Mouse (Mus musculus) layer of hippocampus, adult 2 months (tissue): Measurements from ENCODE around the gene Slc51b. TPM values are rescaled to one million over a fixed set of nuclear protein-coding genes. Genes with fewer than 3 reads are reported as not detected.

Experiments used
- DNase-seq, 2 experiments: peaks; one replicate each; pipeline ENCODE4 v3.0.0; 2022; ENCODE audit warnings: low spot score in 2 of 2
- H3K27ac ChIP-seq: fragments of 200-600 bp; 2 replicates; pipeline ENCODE4 v1.8.1; 2022
- H3K4me3 ChIP-seq: fragments of 200-600 bp; 2 replicates; pipeline ENCODE4 v1.8.1; 2022; ENCODE audit warnings: mild to moderate bottlenecking
- CTCF ChIP-seq: fragments of 200-600 bp; conservative IDR thresholded peaks from 2 replicates; pipeline ENCODE4 v1.8.1; 2022; ENCODE audit warnings: antibody characterized with exemption, mild to moderate bottlenecking, moderate library complexity
- total RNA-seq, 2 experiments: library from RNA; stranded (reverse); gene quantifications; 2 replicates each; pipeline ENCODE4 v1.2.3; 2021

Gene Slc51b
- total RNA-seq, 2 experiments from 2014 or later: not detected

DNA sequence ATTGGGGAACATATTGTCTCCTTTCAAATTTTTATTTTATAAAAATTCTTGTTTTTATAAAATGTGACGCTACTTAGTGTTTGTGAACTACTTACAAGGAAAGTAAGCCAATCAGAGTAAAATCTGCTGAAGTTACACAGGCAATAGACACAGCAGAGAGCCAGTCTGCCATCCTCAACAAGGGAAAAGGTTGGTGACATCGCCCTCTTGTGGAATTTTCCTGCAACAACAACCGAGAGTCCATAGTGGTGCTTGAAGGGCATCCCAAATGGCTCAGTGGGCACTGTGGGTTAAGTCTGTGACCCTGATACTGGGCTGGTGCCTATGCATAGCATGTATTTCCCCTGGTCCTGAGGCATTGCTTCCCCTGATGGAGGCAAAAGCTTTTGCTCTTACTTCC lies 9.5 kb upstream of the Slc51b start:
- peak; percentile 90 to 95 for DNase-seq
- no peak overlapping the region for H3K4me3 ChIP-seq
- no peak overlapping the region for H3K27ac ChIP-seq
- TF ChIP-seq CTCF: peak; percentile 97

DNA sequence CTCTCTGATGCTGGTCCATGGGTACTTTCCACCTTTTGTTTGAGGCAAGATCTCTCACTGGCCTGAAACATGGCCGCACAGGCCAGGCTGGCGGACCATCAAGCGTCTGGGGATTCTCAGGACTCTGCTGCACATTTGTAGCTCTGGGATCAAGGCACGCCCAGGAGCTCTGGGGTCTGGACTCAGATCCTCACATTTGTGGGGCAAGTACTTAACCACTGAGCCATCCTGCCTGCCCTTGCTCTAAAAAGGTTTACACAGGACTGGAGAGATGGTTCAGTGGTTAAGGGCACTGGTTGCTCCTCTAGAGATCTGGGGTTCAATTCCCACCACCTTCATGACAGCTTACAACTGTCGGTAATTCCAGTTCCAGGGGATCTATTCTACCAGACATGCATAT lies 8.2 kb upstream of the Slc51b start:
- no peak overlapping the region for H3K4me3 ChIP-seq

DNA sequence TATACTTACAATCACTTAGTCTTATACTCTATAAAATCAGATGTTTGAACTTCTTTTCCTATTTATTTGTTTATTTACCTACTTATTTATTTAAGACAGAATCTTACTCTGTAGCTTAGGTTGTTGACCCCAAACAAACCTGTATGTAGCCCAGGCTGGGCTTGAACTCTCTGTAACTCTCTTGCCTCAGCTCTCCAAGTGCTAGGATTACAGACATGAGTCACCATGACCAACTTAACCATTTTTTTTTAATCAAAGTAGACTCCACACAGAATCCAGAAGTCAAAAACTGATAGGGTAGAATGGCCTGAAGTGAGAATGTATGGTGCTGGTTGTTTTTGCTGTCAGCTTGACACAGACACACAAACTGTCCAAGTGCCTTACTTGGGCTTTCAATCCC lies 7.6 kb upstream of the Slc51b start:
- no peak overlapping the region for H3K27ac ChIP-seq
- H3K4me3 ChIP-seq: no peak overlapping the region
- DNase-seq: no peak
- TF ChIP-seq CTCF: no peak

More for the DNA sequence above, 8.2 kb upstream of the Slc51b start:
- no peak overlapping the region for H3K27ac ChIP-seq
- TF ChIP-seq CTCF: no peak
- DNase-seq: no peak

DNA sequence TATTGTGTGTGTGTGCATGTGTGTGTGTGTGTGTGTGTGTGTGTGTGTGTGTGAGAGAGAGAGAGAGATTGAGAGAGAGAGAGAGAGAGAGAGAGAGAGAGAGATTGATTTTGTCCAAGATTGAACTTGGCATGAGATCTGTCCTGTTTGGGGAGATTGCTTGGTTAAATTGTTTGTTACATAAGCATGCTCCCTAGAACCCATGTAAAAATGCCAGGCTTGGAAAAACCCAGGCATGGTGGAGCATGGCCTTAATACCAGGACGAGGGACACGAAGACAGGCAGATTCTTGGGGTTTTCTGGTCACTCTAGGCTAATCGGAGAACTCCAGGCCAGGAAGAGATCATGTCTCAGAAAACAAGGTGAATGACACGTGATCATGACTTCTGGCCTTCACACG lies 5.2 kb upstream of the Slc51b start:
- no peak for DNase-seq
- Histone ChIP-seq H3K4me3 (no peak overlapping the region), H3K27ac (no peak overlapping the region)
- TF ChIP-seq CTCF: no peak

DNA sequence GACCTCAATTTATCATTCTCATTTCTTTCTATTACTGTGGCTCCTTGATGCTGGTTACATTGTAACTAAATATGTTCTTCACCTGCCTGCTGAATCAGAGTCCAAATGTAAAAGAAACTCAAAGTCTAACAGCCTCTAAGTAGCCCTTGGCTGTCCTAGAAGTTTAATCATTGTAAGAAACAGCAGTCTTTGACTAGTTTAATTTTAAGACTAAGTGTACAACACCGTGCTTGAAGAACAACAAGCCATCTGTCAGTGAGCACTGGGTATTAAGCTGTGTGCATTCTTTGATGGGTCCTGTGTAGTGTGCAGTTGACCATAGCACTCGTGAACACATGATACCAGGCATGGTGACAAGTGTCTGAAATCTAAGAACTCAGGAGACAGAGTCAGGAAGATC lies 4.8 kb upstream of the Slc51b start:
- Histone ChIP-seq H3K4me3 (no peak overlapping the region), H3K27ac (no peak overlapping the region)
- no peak for TF ChIP-seq CTCF
- DNase-seq: no peak

DNA sequence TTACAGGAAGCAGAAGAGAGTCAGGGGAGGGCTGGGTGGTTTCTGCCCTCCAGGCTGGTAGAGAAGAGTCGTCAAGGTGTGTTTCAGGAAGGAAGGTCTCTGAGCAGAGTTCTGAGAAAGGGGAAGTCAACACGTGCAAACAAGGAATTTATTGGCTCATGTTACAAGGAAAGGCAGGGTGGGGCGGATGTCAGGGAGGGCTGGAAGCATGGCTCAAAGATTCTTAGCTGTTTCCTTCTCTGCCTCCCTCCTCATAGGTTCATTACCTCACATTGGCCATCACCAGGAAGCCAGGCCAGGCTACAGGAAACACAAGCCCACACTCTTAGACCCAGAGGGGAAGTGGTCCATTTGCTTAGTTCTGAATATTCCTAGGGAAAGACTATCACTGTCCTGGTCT lies 1.6 kb upstream of the Slc51b start:
- TF ChIP-seq CTCF: no peak
- DNase-seq: no peak
- Histone ChIP-seq H3K4me3 (no peak overlapping the region), H3K27ac (no peak overlapping the region)

DNA sequence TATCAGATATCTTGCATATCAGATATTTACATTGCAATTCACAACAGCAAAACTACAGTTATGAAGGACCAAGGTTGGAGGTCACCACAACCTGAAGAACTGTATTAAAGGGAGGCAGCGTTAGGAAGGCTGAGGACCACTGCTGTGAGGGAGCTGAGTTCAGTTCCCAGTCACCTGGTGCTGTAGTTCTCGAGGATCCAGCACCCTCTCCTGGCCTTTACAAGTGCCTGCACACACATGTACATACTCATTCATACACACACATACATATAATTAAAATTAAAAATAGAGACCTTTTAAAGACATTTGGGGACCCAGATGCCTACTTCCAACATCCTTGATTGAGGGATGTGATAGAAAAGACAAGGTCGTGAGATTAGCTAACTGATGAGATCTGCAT lies 3.1 kb downstream of the Slc51b start:
- peak; percentile 44 for TF ChIP-seq CTCF
- H3K27ac ChIP-seq: no peak overlapping the region
- H3K4me3 ChIP-seq: no peak overlapping the region
- DNase-seq: no peak

DNA sequence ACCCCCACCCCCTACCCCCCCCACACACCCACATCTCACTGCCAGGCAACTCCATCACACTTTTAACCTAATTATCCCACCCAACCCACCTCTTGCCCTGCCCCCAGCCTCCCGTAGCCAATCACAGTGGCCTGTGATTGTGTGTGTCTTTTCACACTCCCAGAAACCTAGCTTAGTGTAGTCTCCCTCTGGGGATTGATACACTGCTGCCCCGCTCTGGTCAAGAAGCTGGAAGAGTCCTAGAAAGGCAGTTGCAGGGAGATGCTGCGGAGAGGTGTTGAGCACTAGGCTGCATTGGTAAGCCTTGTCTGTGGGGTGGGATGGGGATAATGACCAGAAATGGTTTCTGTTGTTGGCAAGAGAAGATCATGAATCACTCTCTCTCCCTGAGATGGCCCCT lies 5.0 kb downstream of the Slc51b start:
- peak; percentile 34 for TF ChIP-seq CTCF
- no peak for DNase-seq
- H3K4me3 ChIP-seq: no peak overlapping the region
- no peak overlapping the region for H3K27ac ChIP-seq

DNA sequence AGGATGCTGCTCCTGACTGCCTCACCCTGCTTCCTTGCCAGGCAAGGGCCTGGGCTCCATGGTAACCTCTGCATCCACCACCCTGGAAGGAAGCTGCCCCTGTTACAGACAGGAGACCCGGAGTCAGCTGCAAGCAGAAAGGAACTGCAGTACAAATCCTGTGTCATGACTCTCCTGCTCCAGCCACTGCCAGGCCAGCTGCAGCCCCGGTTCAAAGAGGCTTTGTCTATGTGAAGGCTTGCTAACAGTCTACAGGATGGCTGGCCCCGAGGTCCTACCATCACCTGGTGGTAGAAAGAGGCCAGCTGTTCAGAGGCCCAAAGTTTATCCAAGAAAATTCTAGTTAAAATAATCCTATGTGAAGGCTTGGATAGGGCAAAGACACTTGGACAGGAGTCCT lies 11.4 kb downstream of the Slc51b start:
- no peak for DNase-seq
- 0 out of 2 replicates have a peak, but pooled peaks have one; percentile 4 for TF ChIP-seq CTCF
- Histone ChIP-seq H3K4me3 (no peak overlapping the region), H3K27ac (peak overlapping the region; percentile 58)

DNA sequence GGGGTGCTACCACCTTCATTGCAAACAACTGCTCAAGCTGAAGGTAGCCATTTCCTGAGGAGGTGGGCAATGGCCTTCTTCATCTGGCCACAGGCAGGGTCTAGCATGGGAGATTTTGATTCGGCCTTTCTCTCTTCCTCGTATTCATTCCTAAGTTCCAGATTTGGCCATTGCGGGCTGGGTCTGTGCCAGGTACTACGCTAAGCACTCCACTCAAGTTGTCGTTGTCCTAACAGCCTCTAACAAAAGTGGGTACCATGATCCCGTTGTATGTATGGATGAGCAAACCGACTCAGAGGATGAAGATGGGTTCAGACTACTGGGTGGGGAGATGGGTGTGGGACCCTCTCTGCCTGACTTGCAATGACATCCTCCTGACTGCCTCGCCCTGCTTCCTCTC lies 12.4 kb downstream of the Slc51b start:
- no peak for DNase-seq
- Histone ChIP-seq H3K4me3 (no peak overlapping the region), H3K27ac (peak overlapping the region; percentile 58; the same call in 1 of the 2 replicates)
- TF ChIP-seq CTCF: no peak

DNA sequence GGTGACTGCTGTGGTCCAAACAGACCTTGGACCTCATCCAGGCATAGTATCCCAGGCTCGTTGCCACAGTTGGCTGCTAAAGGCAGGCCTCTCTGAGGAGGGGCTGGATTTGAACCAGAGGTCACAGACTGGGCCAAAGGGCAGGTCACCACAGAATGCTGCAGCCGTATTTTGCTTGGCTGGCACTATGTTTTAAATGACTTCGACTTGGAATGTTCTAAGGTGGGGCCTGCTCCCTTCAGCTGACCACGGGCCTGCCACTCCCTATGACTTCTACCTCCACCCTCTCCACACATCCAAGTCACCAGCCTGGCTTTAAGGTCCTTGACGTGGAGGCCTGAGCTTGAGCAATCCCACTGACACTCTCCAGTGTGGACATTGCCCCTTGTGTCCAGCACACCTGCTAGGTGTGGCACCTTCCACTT lies 13.9 kb downstream of the Slc51b start:
- no peak for TF ChIP-seq CTCF
- no peak overlapping the region for H3K4me3 ChIP-seq
- no peak overlapping the region for H3K27ac ChIP-seq
- DNase-seq: no peak

DNA sequence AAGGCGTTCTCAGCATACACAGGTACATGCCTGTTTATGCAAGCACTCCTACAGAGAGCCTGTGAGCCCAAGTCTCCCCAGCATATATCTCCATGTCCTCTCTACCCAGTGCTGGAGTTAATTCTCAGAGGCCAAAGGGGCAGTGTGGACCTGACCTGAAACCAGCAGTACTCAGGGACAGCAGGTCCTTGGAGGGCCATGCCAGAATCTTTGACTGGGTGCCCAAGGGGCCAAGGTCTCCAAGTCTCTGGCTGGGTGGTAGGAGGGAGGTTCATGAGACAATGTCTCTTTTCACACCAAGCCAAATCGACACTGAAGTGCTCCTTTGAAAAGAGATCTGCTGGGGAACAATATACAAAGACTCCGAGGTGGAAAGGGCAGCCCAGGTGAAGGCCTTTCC lies 14.9 kb downstream of the Slc51b start:
- H3K27ac ChIP-seq: no peak overlapping the region
- TF ChIP-seq CTCF: no peak
- no peak for DNase-seq
- H3K4me3 ChIP-seq: no peak overlapping the region

DNA sequence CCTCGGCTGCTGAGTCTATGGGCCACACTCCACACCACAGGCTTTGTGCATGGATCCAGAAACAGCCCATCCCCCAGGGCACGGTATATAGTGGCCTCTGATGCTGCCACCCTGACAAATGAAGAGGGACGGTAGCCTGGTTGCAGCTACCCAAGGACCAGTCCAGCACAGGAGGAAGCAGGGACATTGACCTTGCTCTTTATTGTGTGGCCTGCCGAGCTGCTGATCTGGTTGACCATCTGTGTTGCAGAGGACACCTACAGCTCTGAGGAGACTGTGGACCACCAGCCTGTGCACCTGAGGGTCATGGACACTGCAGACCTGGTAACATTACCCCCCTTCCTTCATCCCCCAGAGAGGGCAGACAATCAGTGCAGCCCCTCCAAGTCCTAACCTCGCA lies 15.4 kb downstream of the Slc51b start:
- Histone ChIP-seq H3K27ac (no peak overlapping the region), H3K4me3 (no peak overlapping the region)
- TF ChIP-seq CTCF: no peak
- no peak for DNase-seq

DNA sequence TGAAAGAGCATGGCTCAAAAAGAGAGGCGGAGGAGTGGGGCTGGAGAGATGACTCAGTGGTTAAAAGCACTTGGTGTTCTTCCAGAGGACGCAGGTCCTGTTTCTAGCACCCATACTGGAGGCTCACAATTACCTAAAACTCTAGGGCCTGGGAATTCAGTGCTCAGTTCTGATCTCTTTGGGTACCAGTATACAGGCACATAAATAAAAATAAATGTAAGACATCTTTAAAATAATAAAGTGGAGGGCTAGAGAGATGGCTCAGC lies 17.6 kb downstream of the Slc51b start:
- no peak overlapping the region for H3K27ac ChIP-seq
- no peak overlapping the region for H3K4me3 ChIP-seq
- no peak for TF ChIP-seq CTCF
- no peak for DNase-seq

DNA sequence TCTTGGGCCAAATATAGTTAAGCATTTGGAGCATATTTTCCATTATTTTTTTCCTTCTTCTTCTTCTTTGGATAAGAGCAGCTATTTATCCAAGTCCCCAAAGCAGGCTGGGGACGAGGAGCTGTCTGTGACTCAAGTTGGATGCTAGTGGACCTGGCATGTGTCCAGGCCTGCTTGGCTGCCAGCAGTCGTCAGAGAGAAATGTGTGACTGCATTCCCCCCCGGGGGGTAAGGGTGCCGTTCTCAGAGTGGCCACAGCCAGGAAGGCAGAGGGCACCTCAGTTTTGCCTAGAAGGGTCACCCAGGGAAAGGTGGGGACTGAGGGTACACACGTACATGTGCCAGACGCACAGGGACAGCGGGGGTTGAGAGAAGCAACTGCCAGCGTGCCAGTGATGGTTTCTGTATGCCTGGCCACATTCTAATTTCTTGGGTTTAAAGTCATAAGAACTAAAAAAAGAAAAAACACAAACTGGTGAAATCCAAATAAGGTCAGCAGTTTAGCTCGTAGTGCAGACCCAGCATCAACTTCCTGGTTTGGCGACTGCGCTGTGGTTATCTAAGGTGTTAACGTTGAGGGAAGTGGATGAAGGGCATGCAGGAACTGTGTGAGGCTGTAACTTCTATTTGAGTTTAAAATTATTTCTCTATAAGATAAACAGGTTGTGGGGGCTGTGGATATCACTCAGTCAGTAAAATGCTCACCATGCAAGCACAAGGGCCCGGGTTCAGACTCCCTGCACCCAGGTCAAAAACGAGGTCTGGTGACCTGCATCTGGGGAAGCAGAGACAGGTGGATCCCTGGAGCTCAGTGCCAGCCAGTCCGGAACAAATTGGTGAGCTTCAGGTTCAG lies 18.2 kb downstream of the Slc51b start:
- TF ChIP-seq CTCF: peak; percentile 31
- Histone ChIP-seq H3K4me3 (peak overlapping the region; percentile 10; the same call in 1 of the 2 replicates), H3K27ac (peak overlapping the region; percentile 69; the same call in 1 of the 2 replicates)
- peak; percentile 63 to 65 for DNase-seq
